Mouse (Mus musculus) embryonic fibroblast, embryonic 13.5 days (primary cell): ENCODE measurements around the gene Pmel.

ENCODE experiments used
- CTCF ChIP-seq: IDR thresholded peaks from 2 replicates; pipeline ENCODE4 v1.5.1; 2011; ENCODE audit warnings: mild to moderate bottlenecking, control low read depth, low read length, moderate library complexity, borderline replicate concordance; ENCODE audit not compliant: insufficient read depth
- POLR2A ChIP-seq: IDR thresholded peaks from 2 replicates; pipeline ENCODE4 v1.6.1; 2011; ENCODE audit warnings: low read depth, mild to moderate bottlenecking, control low read depth, low read length, moderate library complexity

DNA sequence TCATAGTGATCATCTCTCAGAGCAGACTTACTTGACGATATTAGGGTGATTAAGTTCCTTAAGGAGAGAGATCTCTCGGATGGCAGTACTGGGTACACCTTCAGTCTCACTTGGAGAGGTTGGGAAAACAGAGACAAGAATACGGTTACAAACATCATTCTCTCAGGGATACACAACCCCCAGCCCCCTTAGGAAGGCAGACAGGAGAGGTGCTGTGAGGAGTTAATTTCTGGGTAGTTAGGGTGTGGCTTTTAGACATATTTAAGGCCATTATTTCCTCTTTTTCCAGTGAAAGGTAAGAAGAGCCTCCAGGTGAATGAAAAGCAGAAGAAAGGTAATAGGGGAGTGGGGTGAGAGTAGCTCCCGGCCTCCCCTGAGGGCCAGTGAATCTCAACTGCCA lies at the start of gene Pmel:
- TF ChIP-seq POLR2A (no peak), CTCF (no peak)
